Mouse (Mus musculus): ENCODE results near the gene Fam222b.

Gene Fam222b

DNA sequence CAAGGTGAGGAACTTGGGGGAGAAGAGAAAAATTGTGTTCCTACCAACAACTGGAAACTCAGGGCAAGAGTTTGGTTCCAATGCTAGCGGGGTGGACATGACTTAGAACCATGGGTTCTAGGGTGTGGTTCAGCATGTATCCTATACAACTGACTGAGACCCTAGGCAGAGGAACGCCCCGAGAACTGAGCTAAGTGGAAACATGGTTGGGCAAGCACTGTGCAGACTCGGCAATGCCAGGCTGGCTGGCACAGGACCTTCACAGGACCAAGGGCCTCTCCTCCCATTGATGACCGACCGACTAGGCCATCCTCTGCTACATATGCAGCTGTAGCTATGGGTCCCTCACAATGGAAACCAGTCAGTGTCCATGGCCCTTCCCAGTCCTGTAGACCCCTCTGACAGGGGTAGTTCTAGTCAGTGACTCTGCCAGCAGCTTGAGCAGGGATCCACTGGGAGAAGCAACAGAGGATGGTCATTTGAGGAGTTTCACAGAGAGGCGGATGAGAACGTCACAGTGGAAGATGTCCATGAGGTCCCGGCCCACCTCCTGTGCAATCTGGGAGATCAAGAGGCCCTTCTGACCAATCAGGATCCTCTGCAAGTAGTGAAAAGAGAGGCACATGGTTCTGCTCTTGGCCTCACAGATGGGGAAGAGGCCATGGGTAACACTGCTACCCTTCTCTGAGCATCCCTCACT, 20.7 kb upstream of the Fam222b start:
- POLR2A ChIA-PET: interaction anchor here in 3 of 4 experiments (0.8 to 2.1 kb wide), 11 partner anchors 8 to 109 kb away, joined by 3 to 14 read pairs (median 7); partner anchors contain the start of genes Eral1 (in 1 of the 3), Fam222b (in 1 of the 3) and Rpl23a (in 1 of the 3)
- CTCF ChIA-PET: interaction anchor here in 1 of 4 experiments (0.6 kb wide), 1 partner anchor 327 kb away, joined by 10 read pairs; no protein-coding TSS in a partner anchor

GRCm38 (mm10) chr11:78074277-78074652, 20.2 kb upstream of the Fam222b start:
- CTCF ChIA-PET: no interaction called here

DNA sequence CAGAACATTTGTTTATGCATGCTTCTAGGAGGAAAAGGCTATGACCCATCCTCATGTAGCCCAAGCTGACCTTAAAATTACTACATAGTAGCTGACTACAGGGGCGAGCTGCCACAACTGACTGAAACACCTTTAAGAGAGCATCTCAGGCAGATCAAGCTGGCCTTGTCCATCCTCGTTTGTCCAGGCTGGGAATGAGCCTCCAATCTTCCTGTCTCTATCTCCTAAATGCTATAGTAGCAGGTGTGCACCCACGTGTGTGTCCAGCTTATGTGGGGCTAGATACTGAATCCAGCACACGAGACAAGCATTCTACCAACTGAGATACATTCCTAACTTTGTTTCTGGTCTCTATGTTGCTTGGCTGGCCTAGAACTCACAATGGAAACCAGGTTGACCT, 19.8 kb upstream of the Fam222b start:
- ChIA-PET CTCF (no interaction called here), POLR2A (interaction anchor here in 2 of 4 experiments (0.6 to 1.0 kb wide), 4 partner anchors 26 to 93 kb away, joined by 3 to 4 read pairs (median 4); no protein-coding TSS in a partner anchor)

More at GRCm38 (mm10) chr11:78074277-78074652, 20.2 kb upstream of the Fam222b start:
- POLR2A ChIA-PET: interaction anchor here in 2 of 4 experiments (0.6 to 1.9 kb wide), 5 partner anchors 11 to 92 kb away, joined by 3 to 9 read pairs (median 4); no protein-coding TSS in a partner anchor

DNA sequence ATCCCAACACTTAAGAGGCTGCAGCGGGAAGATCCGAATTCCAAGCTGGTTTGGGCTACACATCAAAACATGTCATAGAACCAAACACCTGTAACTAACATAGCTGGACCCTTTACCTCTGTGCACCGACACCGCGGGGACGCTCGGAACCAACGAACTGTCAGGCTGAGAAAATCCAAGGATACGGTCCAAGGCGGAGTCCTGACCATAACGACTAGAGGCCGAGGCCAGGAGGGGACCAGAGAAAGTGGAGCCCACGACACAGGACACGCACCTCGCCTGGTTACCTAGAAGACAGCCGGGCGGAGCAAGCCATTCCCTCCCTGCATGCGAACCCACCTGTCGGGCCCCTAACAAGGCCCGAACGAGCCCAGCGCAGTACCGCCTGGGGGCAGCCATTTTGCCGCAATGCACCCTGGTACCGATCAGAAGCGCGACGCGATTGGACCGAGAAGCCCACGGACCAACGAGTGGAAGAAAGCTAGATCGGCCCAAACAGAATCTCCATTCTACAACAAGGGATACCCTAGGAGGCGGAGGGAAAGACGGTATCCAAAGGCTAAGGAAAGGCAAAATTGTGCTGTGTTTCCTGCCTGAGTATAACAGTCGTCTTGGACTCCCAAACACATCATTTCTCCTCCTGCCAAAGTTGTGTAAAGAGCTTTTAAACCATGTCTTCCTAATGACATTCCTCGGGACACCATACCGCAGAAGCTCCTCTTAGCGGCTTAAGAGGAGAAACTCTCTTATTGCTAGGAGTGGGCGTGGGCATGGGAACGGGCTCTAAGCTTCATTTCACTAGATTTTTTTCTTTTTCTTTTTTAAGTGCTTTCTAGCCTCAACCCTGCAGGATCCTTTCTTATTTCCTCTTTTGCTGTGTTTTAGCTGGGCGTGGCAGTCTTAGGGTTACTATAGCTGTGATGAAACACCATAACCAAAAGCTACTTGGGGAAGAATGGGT, 14.2 kb upstream of the Fam222b start, which contains the start of gene Eral1:
TSS of gene Eral1 (minus strand) at position 423 of the 961 bp plus-strand sequence.
- POLR2A ChIA-PET: interaction anchor here (0.5 to 6.1 kb wide), 95 partner anchors 8 to 845 kb away, joined by 3 to 74 read pairs (median 5); partner anchors contain the start of genes Fam222b (in 4 of the 4), Nek8 (in 3 of the 4), Tlcd1 (in 3 of the 4) and Flot2 (in 2 of the 4)
- CTCF ChIA-PET: interaction anchor here (0.5 to 1.6 kb wide), 23 partner anchors 8 to 341 kb away, joined by 3 to 16 read pairs (median 4); partner anchors contain the start of genes Dhrs13 (in 1 of the 4) and Fam222b (in 1 of the 4)

DNA sequence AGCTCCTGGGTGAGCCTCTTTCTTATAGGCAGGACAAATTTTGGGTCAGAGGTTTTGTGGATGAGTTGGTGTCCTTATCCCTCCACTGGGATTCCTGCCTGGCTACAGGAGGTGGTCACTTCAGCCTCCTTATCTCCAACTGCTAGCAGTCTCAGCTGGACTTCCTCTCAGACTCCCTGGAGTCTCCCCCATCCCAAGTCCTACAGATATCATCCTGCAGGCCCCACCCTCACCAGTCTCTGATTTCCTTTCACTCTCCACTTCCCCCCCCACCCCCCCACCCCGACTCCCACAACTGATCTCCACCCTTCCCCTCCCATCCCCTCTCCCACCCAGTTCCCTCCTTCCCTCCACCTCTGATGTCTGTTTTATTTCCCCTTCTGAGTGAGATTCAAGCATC, 10.9 kb upstream of the Fam222b start:
- CTCF ChIA-PET: interaction anchor here in 1 of 4 experiments (0.7 kb wide), 1 partner anchor 245 kb away, joined by 4 read pairs; the partner anchor contains the start of gene Pigs
- POLR2A ChIA-PET: interaction anchor here in 3 of 4 experiments (0.6 to 6.1 kb wide), 16 partner anchors 10 to 209 kb away, joined by 3 to 74 read pairs (median 3); partner anchors contain the start of genes Fam222b (in 2 of the 3), Nek8 (in 1 of the 3), Rpl23a (in 1 of the 3) and Tlcd1 (in 1 of the 3)

GRCm38 (mm10) chr11:78086925-78087479, 7.5 kb upstream of the Fam222b start:
- ChIA-PET CTCF (interaction anchor here in 3 of 4 experiments (0.7 to 1.4 kb wide), 3 partner anchors 12 to 952 kb away, joined by 3 to 4 read pairs (median 3); no protein-coding TSS in a partner anchor), POLR2A (interaction anchor here (0.6 to 4.9 kb wide), 19 partner anchors 8 to 479 kb away, joined by 3 to 21 read pairs (median 3); partner anchors contain the start of genes Fam222b (in 2 of the 4), Nek8 (in 1 of the 4), Phf12 (in 1 of the 4) and Rpl23a (in 1 of the 4))

DNA sequence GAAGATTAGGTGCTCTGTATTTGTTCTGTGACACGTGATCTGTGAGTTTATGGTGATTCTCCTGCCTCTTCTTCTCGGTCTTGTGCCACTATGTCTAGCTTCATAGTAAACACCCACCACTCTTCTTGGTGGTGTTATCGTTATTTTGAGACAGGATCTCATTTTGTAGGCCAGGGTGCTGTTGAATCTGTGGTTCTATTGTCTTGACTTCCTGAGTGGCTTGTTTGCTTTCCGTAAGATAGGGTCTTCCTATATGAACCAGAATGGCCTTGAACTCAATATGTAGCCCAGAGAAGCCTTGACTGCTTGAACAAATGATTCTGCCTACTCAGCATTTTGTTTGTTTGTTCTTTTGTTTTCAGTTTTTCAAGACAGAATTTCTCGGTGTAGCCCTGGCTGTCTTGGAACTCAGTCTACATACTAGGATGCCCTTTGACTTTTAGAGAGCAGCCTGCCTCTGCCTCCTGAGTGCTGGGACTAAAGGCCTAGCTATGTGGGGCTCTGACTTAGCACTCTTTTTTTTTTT, 6.6 kb upstream of the Fam222b start:
- POLR2A ChIA-PET: interaction anchor here (0.6 to 1.6 kb wide), 10 partner anchors 9 to 113 kb away, joined by 3 to 7 read pairs (median 3); no protein-coding TSS in a partner anchor
- CTCF ChIA-PET: interaction anchor here in 3 of 4 experiments (0.7 to 1.4 kb wide), 3 partner anchors 11 to 952 kb away, joined by 3 to 5 read pairs (median 4); no protein-coding TSS in a partner anchor

DNA sequence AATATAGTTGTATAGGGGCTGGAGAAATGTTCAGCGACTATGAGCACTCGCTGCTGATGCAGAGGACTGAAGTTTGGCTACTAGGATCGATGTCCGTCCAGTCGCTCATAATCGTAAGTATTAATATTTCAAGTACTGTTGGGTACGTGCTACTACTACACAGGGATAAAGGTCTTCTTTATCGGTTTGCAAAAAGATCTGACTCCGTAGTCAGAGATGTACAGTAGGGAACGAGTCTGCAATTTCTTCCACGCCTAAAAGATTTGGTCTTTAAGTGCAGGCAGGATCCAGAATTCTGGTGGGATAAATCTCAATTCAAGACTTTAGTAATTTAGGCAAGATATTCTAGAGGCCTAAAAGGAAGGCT, 340 bp upstream of the Fam222b start:
- CTCF ChIA-PET: interaction anchor here in 3 of 4 experiments (0.7 to 2.0 kb wide), 9 partner anchors 9 to 359 kb away, joined by 3 to 14 read pairs (median 6); partner anchors contain the start of gene Dhrs13 (in 1 of the 3)
- POLR2A ChIA-PET: interaction anchor here (0.6 to 6.3 kb wide), 57 partner anchors 8 to 1379 kb away, joined by 3 to 74 read pairs (median 5); partner anchors contain the start of genes Eral1 (in 4 of the 4), Rpl23a (in 3 of the 4), Flot2 (in 1 of the 4) and Nek8 (in 1 of the 4)

- CTCF ChIA-PET: interaction anchor here in 3 of 4 experiments (0.6 to 2.0 kb wide), 13 partner anchors 8 to 358 kb away, joined by 3 to 14 read pairs (median 4); partner anchors contain the start of genes Dhrs13 (in 1 of the 3) and Eral1 (in 1 of the 3)
- POLR2A ChIA-PET: interaction anchor here (0.5 to 6.3 kb wide), 61 partner anchors 8 to 266 kb away, joined by 3 to 74 read pairs (median 5); partner anchors contain the start of genes Eral1 (in 4 of the 4), Rpl23a (in 3 of the 4), Flot2 (in 1 of the 4) and Nek8 (in 1 of the 4)
These were observed 670 bp downstream of the Fam222b start for GRCm38 (mm10) chr11:78095144-78095516.

- ChIA-PET POLR2A (interaction anchor here in 3 of 4 experiments (0.5 to 6.3 kb wide), 20 partner anchors 8 to 222 kb away, joined by 3 to 74 read pairs (median 4); partner anchors contain the start of genes Eral1 (in 2 of the 3), Nek8 (in 1 of the 3) and Tlcd1 (in 1 of the 3)), CTCF (interaction anchor here in 2 of 4 experiments (0.7 kb wide), 2 partner anchors 81 to 1597 kb away, joined by 5 to 10 read pairs; no protein-coding TSS in a partner anchor)
These were observed 2.6 kb downstream of the Fam222b start for GRCm38 (mm10) chr11:78097077-78097476.

GRCm38 (mm10) chr11:78100746-78101145, 6.3 kb downstream of the Fam222b start:
- CTCF ChIA-PET: interaction anchor here in 2 of 4 experiments (0.6 to 1.0 kb wide), 3 partner anchors 71 to 1836 kb away, joined by 3 to 4 read pairs (median 3); no protein-coding TSS in a partner anchor
- POLR2A ChIA-PET: interaction anchor here in 2 of 4 experiments (0.6 to 1.3 kb wide), 5 partner anchors 27 to 79 kb away, joined by 3 to 4 read pairs (median 4); no protein-coding TSS in a partner anchor

GRCm38 (mm10) chr11:78102142-78102541, 7.7 kb downstream of the Fam222b start:
- CTCF ChIA-PET: interaction anchor here in 2 of 4 experiments (1.0 to 2.1 kb wide), 4 partner anchors 8 to 75 kb away, joined by 3 to 14 read pairs (median 13); partner anchors contain the start of genes Fam222b (in 1 of the 2), Nek8 (in 1 of the 2) and Tlcd1 (in 1 of the 2)

DNA sequence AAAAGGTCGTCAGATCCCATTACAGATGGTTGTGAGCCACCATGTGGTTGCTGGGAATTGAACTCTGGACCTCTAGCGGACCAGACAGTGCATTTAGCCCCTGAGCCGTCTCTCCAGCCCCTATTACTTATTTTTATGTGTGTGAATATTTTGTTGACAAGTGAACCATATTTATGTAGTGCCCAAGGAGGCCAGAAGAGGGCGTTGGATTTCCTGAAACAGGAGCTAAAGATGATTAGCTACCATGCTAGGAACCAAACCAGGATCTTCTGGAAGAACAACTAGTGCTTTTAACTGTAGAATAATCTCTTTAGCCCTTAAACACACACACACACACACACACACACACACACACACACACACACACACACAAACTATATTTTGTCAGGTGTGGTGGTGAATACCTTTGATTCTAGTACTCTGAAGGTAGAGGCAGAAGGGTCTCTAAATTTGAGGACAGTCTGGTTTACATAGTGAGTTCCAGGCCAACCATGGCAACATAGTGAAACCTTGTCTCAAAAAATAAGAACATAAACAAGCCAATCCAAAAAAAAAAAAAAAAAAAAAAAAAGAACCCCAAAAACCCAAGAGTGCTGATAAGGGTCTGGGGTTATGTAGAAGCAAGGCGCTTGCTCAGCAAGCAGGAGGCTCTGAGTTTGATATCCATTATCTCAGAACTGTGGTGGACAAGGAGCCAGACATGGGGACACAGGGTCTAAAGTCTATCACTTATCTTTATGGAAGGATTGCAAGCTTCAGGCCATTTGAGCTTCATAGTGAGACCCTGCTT, 8.7 kb downstream of the Fam222b start:
- ChIA-PET CTCF (interaction anchor here (0.5 to 2.1 kb wide), 59 partner anchors 8 to 1851 kb away, joined by 3 to 22 read pairs (median 4); partner anchors contain the start of genes Fam222b (in 3 of the 4), Eral1 (in 2 of the 4), Nek8 (in 2 of the 4) and Tlcd1 (in 2 of the 4)), POLR2A (interaction anchor here (0.6 to 3.9 kb wide), 31 partner anchors 8 to 353 kb away, joined by 3 to 24 read pairs (median 3); partner anchors contain the start of genes Fam222b (in 3 of the 4), Eral1 (in 2 of the 4), Nek8 (in 2 of the 4) and Tlcd1 (in 2 of the 4))

More at GRCm38 (mm10) chr11:78102142-78102541, 7.7 kb downstream of the Fam222b start:
- POLR2A ChIA-PET: interaction anchor here in 3 of 4 experiments (0.6 to 3.9 kb wide), 9 partner anchors 12 to 76 kb away, joined by 3 to 24 read pairs (median 4); partner anchors contain the start of gene Eral1 (in 1 of the 3)

- POLR2A ChIA-PET: interaction anchor here in 2 of 4 experiments (0.8 to 3.9 kb wide), 9 partner anchors 9 to 76 kb away, joined by 3 to 24 read pairs (median 4); partner anchors contain the start of genes Fam222b (in 2 of the 2) and Eral1 (in 1 of the 2)
- CTCF ChIA-PET: interaction anchor here in 2 of 4 experiments (0.7 to 1.4 kb wide), 3 partner anchors 16 to 67 kb away, joined by 3 to 9 read pairs (median 4); no protein-coding TSS in a partner anchor
These were observed 10.0 kb downstream of the Fam222b start for GRCm38 (mm10) chr11:78104501-78104900.

- CTCF ChIA-PET: no interaction called here
- POLR2A ChIA-PET: interaction anchor here in 3 of 4 experiments (0.8 to 4.0 kb wide), 11 partner anchors 10 to 81 kb away, joined by 3 to 24 read pairs (median 5); partner anchors contain the start of genes Fam222b (in 2 of the 3), Dhrs13 (in 1 of the 3) and Rpl23a (in 1 of the 3)
These were observed 19.2 kb downstream of the Fam222b start for GRCm38 (mm10) chr11:78113616-78114015.

Data from embryonic stem cell, embryonic (primary cell).